Mouse (Mus musculus): ENCODE measurements around the gene Ripply1.
A peak's percentile ranks its signal among the peaks of the same experiment; 100 is the strongest.

The Ripply1 gene

GRCm38 (mm10) chrX:139782278-139783044, at the start of gene Ripply1:
TSS of gene Ripply1 (minus strand) at chrX:139782353.
- no peak for DNase-seq (ENCODE audit: low spot score)

GRCm38 (mm10) chrX:139828363-139829092, 46.4 kb upstream of the Ripply1 start:
- no peak for DNase-seq (ENCODE audit: low spot score)

- no peak for DNase-seq (ENCODE audit: low spot score)
Observed at GRCm38 (mm10) chrX:139826926-139827325, 44.8 kb upstream of the Ripply1 start.

- no peak for DNase-seq (ENCODE audit: low spot score)
Observed at GRCm38 (mm10) chrX:139825402-139825801, 43.2 kb upstream of the Ripply1 start.

GRCm38 (mm10) chrX:139815201-139815600, 33.0 kb upstream of the Ripply1 start:
- no peak for DNase-seq (ENCODE audit: low spot score)

GRCm38 (mm10) chrX:139814018-139814635, 32.0 kb upstream of the Ripply1 start:
- DNase-seq (ENCODE audit: low spot score): no peak

- DNase-seq (ENCODE audit: low spot score): no peak
Observed at GRCm38 (mm10) chrX:139813299-139814002, 31.3 kb upstream of the Ripply1 start.

GRCm38 (mm10) chrX:139812636-139813298, 30.6 kb upstream of the Ripply1 start:
- no peak for DNase-seq (ENCODE audit: low spot score)

GRCm38 (mm10) chrX:139808501-139808900, 26.3 kb upstream of the Ripply1 start:
- no peak for DNase-seq (ENCODE audit: low spot score)

- peak; percentile 16 for DNase-seq (ENCODE audit: low spot score)
Observed at GRCm38 (mm10) chrX:139808085-139808484, 25.9 kb upstream of the Ripply1 start.

- DNase-seq (ENCODE audit: low spot score): no peak
Observed at GRCm38 (mm10) chrX:139807391-139807790, 25.2 kb upstream of the Ripply1 start.

- DNase-seq (ENCODE audit: low spot score): no peak
Observed at GRCm38 (mm10) chrX:139805918-139806317, 23.8 kb upstream of the Ripply1 start.

- no peak for DNase-seq (ENCODE audit: low spot score)
Observed at GRCm38 (mm10) chrX:139803028-139803427, 20.9 kb upstream of the Ripply1 start.

GRCm38 (mm10) chrX:139800406-139800878, 18.3 kb upstream of the Ripply1 start, which contains the start of gene Cldn2:
TSS of gene Cldn2 (plus strand) at chrX:139800828.
- DNase-seq (ENCODE audit: low spot score): no peak

- DNase-seq (ENCODE audit: low spot score): no peak
Observed at GRCm38 (mm10) chrX:139799953-139800352, 17.8 kb upstream of the Ripply1 start.

- DNase-seq (ENCODE audit: low spot score): peak; percentile 43
Observed at GRCm38 (mm10) chrX:139797875-139798274, 15.7 kb upstream of the Ripply1 start.

- no peak for DNase-seq (ENCODE audit: low spot score)
Observed at GRCm38 (mm10) chrX:139796037-139796436, 13.9 kb upstream of the Ripply1 start.

GRCm38 (mm10) chrX:139794072-139794845, 12.1 kb upstream of the Ripply1 start:
- no peak for DNase-seq (ENCODE audit: low spot score)

- DNase-seq (ENCODE audit: low spot score): no peak
Observed at GRCm38 (mm10) chrX:139785764-139786163, 3.6 kb upstream of the Ripply1 start.

- no peak for DNase-seq (ENCODE audit: low spot score)
Observed at GRCm38 (mm10) chrX:139783045-139783422, 881 bp upstream of the Ripply1 start.

GRCm38 (mm10) chrX:139781563-139781962, 590 bp downstream of the Ripply1 start:
- DNase-seq (ENCODE audit: low spot score): no peak
